Mouse (Mus musculus): ENCODE results near the gene Lce1i.

- TF ChIP-seq POLR2A (IDR thresholded peaks at IDR 0.05; ENCODE audit: borderline replicate concordance, low read depth, low read length) = no peak
- TF ChIP-seq CTCF (IDR thresholded peaks at IDR 0.05; ENCODE audit: low read depth, low read length) = no peak
Observed at GRCm38 (mm10) chr3:92790414-92790813, 11.7 kb upstream of the Lce1i start, which contains the start of gene Lce1j.
